Mouse (Mus musculus) heart, embryonic 11.5 days (tissue): ENCODE results near the gene Spata32. TPM values are rescaled to one million over a fixed set of nuclear protein-coding genes. Genes with fewer than 3 reads are reported as not detected.

Source experiments
- ATAC-seq: fragments of 200-750 bp; cut with Nextera tagmentation; replicated peaks from 2 replicates; pipeline ENCODE4 v1.8.0; 2017; ENCODE audit warnings: moderate library complexity; ENCODE audit not compliant: insufficient number of reproducible peaks, low FRiP score, low TSS enrichment
- H3K27ac ChIP-seq: fragments of 300-500 bp; sonication (generic); 2 replicates; pipeline ENCODE4 v1.5.1; 2014; ENCODE audit warnings: mild to moderate bottlenecking, low read depth, low read length
- H3K27me3 ChIP-seq: fragments of 300-500 bp; sonication (generic); 2 replicates; pipeline ENCODE4 v1.6.1; 2014; ENCODE audit warnings: mild to moderate bottlenecking, low read length, mixed read lengths; ENCODE audit not compliant: control insufficient read depth, insufficient read depth
- H3K36me3 ChIP-seq: fragments of 300-500 bp; sonication (generic); 2 replicates; pipeline ENCODE4 v1.6.1; 2014; ENCODE audit warnings: mild to moderate bottlenecking, low read length, moderate library complexity, mixed read lengths; ENCODE audit not compliant: control insufficient read depth, insufficient read depth
- H3K4me1 ChIP-seq: fragments of 300-500 bp; sonication (generic); 2 replicates; pipeline ENCODE4 v1.6.1; 2014; ENCODE audit warnings: low read length; ENCODE audit not compliant: control insufficient read depth, insufficient read depth
- H3K4me2 ChIP-seq: fragments of 300-500 bp; sonication (generic); 2 replicates; pipeline ENCODE4 v1.6.1; 2014; ENCODE audit warnings: mild to moderate bottlenecking, moderate library complexity
- H3K4me3 ChIP-seq: fragments of 300-500 bp; sonication (generic); 2 replicates; pipeline ENCODE4 v1.5.1; 2014; ENCODE audit warnings: low read depth, low read length
- H3K9ac ChIP-seq: fragments of 300-500 bp; sonication (generic); 2 replicates; pipeline ENCODE4 v1.6.1; 2014; ENCODE audit warnings: mild to moderate bottlenecking, low read depth, low read length, moderate library complexity
- H3K9me3 ChIP-seq: fragments of 300-500 bp; sonication (generic); replicated peaks from 2 replicates; pipeline ENCODE4 v1.6.1; 2016; ENCODE audit warnings: low read length; ENCODE audit not compliant: control insufficient read depth
- WGBS: fragments of 180-500 bp; shearing (Covaris S2); extraction: QIAGEN DNeasy Blood & Tissue Kit; methylation state at CpG from one replicate; pipeline ENCODE4 v1.1.7; 2014; ENCODE audit not compliant: insufficient replicate concordance; 5-methylcytosine and 5-hydroxymethylcytosine counted together
- polyA plus RNA-seq: library from polyadenylated mRNA; unstranded; fragments of >200 nt; fragmentation: Nextera tagmentation; extraction: Ambion mirVana; gene quantifications from 2 replicates; pipeline ENCODE4 v1.2.1, GENCODE M21; 2014

The Spata32 gene
- polyA plus RNA-seq, 1 experiment from 2014 or later, result not detected

- 19% methylated on average over 10 of the region's 10 CpGs for WGBS
- Histone ChIP-seq H3K27me3 (peaks cover 4% of the 10 kb centered on the region), H3K9me3 (no peaks in the 10 kb centered on the region), H3K4me1 (no peaks in the 10 kb centered on the region), H3K4me2 (peak overlapping the region; percentile 31; the same call in 1 of the 2 replicates), H3K36me3 (no peaks in the 10 kb centered on the region), H3K9ac (no peak overlapping the region), H3K27ac (no peak overlapping the region), H3K4me3 (no peak overlapping the region)
- no peak; the same call in 1 of the 2 replicates for ATAC-seq
These were observed 53.8 kb downstream of the Spata32 start for GRCm38 (mm10) chr11:103164391-103164790.

GRCm38 (mm10) chr11:103162132-103162531 lies 56.1 kb downstream of the Spata32 start:
- WGBS, result 83% methylated on average over 5 of the region's 5 CpGs
- H3K4me2 ChIP-seq, result no peak overlapping the region

GRCm38 (mm10) chr11:103161449-103161848 lies 56.8 kb downstream of the Spata32 start:
- no peak overlapping the region for H3K9ac ChIP-seq
- no peak overlapping the region for H3K4me3 ChIP-seq
- no peaks in the 10 kb centered on the region for H3K36me3 ChIP-seq
- 67% methylated on average over 7 of the region's 7 CpGs for WGBS
- H3K27ac ChIP-seq, result no peak overlapping the region
- no peaks in the 10 kb centered on the region for H3K9me3 ChIP-seq
- no peak overlapping the region for H3K4me2 ChIP-seq
- no peaks in the 10 kb centered on the region; the same call in 1 of the 2 replicates for H3K27me3 ChIP-seq
- no peaks in the 10 kb centered on the region for H3K4me1 ChIP-seq
- no peak for ATAC-seq

More at GRCm38 (mm10) chr11:103162132-103162531, 56.1 kb downstream of the Spata32 start:
- Histone ChIP-seq H3K27me3 (no peaks in the 10 kb centered on the region; the same call in 1 of the 2 replicates), H3K27ac (no peak overlapping the region), H3K36me3 (no peaks in the 10 kb centered on the region), H3K4me3 (no peak overlapping the region), H3K9me3 (no peaks in the 10 kb centered on the region), H3K9ac (no peak overlapping the region), H3K4me1 (no peaks in the 10 kb centered on the region)
- no peak for ATAC-seq

- no peaks in the 10 kb centered on the region for H3K27me3 ChIP-seq
- no peak overlapping the region for H3K9ac ChIP-seq
- H3K4me3 ChIP-seq, result no peak overlapping the region
- no peaks in the 10 kb centered on the region for H3K4me1 ChIP-seq
- H3K36me3 ChIP-seq, result no peaks in the 10 kb centered on the region
- 90% methylated on average over 11 of the region's 11 CpGs for WGBS
- no peaks in the 10 kb centered on the region; the same call in 1 of the 2 replicates for H3K9me3 ChIP-seq
- ATAC-seq, result no peak
- no peak overlapping the region for H3K4me2 ChIP-seq
- H3K27ac ChIP-seq, result no peak overlapping the region
These were observed 57.5 kb downstream of the Spata32 start for GRCm38 (mm10) chr11:103160738-103161137.

GRCm38 (mm10) chr11:103158621-103159478 lies 59.4 kb downstream of the Spata32 start:
- WGBS, result 1% methylated on average over 25 of the region's 25 CpGs

More at GRCm38 (mm10) chr11:103158621-103159478, 59.4 kb downstream of the Spata32 start:
- peak overlapping the region; percentile 83 for H3K4me2 ChIP-seq
- H3K27ac ChIP-seq, result 0 out of 2 replicates have a peak overlapping the region, but pooled peaks have one; percentile 29
- H3K9me3 ChIP-seq, result no peaks in the 10 kb centered on the region; the same call in 1 of the 2 replicates
- peak overlapping the region; percentile 68; the same call in 1 of the 2 replicates for H3K9ac ChIP-seq
- peak overlapping the region; percentile 47 for H3K4me3 ChIP-seq
- no peaks in the 10 kb centered on the region for H3K4me1 ChIP-seq
- peak; percentile 90 for ATAC-seq
- H3K27me3 ChIP-seq, result no peaks in the 10 kb centered on the region
- H3K36me3 ChIP-seq, result no peaks in the 10 kb centered on the region

Other genes starting within 250 kb of the Spata32 start
- 49.4 and 53.4 TPM in 2 replicates for gene Nmt1, start 190.2 kb downstream of the Spata32 start, polyA plus RNA-seq
- 135 and 141 TPM in 2 replicates for gene Dcakd, start 190.1 kb downstream of the Spata32 start, polyA plus RNA-seq
- gene Plcd3, start 116.8 kb downstream of the Spata32 start, polyA plus RNA-seq, result 3.0 and 3.5 TPM in 2 replicates
- 11.2 and 11.8 TPM in 2 replicates for gene Acbd4, start 116.8 kb downstream of the Spata32 start, polyA plus RNA-seq
- gene Hexim1, start 102.2 kb downstream of the Spata32 start, polyA plus RNA-seq, result 4.2 and 4.4 TPM in 2 replicates
- 3.5 and 5.6 TPM in 2 replicates for gene Hexim2, start 86.0 kb downstream of the Spata32 start, polyA plus RNA-seq
- 0.79 and 1.1 TPM in 2 replicates for gene Fmnl1, start 47.3 kb downstream of the Spata32 start, polyA plus RNA-seq
- gene 1700023F06Rik, start 9.9 kb downstream of the Spata32 start, polyA plus RNA-seq, result not detected in 2 replicates
- 1.4 and 1.7 TPM in 2 replicates for gene Map3k14, start 49.0 kb upstream of the Spata32 start, polyA plus RNA-seq
- gene Arhgap27, start 145.3 kb upstream of the Spata32 start, polyA plus RNA-seq, result 3.4 and 4.4 TPM in 2 replicates
- 4.4 and 5.2 TPM in 2 replicates for gene Plekhm1, start 194.3 kb upstream of the Spata32 start, polyA plus RNA-seq